Mouse (Mus musculus) liver, postnatal 0 days (tissue): ENCODE measurements around the gene Irf2bp1.

ENCODE experiments used
- CTCF ChIP-seq: sonication (generic); IDR thresholded peaks from 2 replicates; pipeline ENCODE4 v1.5.1; 2016; ENCODE audit warnings: antibody characterized with exemption, low read depth
- EP300 ChIP-seq: IDR thresholded peaks from 2 replicates; pipeline ENCODE4 v1.6.1; 2016; ENCODE audit warnings: antibody characterized with exemption, low read depth, mild to moderate bottlenecking

DNA sequence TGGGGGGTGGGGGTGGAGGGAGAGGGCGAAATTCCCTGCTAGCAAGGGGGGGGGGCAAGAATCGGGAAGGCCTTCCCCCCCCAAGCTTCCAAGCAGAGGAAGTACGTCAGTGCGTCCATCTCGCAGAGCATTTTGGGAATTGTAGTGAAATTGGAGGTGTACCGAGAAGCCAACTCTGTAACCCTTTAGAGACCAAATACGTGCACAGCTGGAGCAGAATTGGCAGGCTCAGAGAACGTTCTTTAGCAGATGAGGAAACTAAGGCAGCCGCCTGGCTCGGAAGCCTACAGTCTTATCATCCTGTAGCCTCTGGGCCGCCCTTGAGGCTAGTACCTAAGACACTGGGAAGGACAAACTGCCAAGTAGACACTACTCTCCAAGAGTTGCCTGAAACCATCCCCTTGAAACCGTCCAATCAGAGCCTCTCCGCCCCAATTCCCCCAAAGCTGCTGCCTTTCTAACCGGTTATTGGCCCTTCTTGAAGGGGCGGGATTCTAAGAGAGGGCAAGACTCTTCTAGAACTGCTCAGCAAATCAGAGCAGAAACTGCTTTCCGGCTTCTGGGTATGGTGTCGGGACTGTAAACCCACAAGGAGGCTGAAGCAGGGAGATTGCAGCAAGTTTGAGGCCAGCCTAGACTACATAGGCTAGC, 871 bp upstream of the Irf2bp1 start:
- TF ChIP-seq EP300 (no peak), CTCF (no peak)
